Mouse (Mus musculus): ENCODE results near the gene Mrpl51.

GRCm38 (mm10) chr6:125154550-125154949, 37.1 kb upstream of the Mrpl51 start:
- TF ChIP-seq POLR2A (IDR thresholded peaks at IDR 0.05; ENCODE audit: insufficient read depth, low read depth, low read length) (no peak), CTCF (IDR thresholded peaks at IDR 0.05; ENCODE audit: insufficient read depth, low read depth, low read length) (no peak)

All from olfactory bulb, adult 2 months (tissue).